Mouse (Mus musculus): Measurements from ENCODE around the gene Gm49369.
"Not testable (repeated sequence)": the region's sequence is repeated elsewhere in the genome, so short reads cannot be mapped to it uniquely, and the experiment has no call there.

The Gm49369 gene

GRCm38 (mm10) chr7:142373039-142373438 is 9.4 kb downstream of the Gm49369 start:
- peak; percentile 19 to 55 for DNase-seq (ENCODE audit: inconsistent age in 2 of 2, low spot score in 1 of 2)

DNA sequence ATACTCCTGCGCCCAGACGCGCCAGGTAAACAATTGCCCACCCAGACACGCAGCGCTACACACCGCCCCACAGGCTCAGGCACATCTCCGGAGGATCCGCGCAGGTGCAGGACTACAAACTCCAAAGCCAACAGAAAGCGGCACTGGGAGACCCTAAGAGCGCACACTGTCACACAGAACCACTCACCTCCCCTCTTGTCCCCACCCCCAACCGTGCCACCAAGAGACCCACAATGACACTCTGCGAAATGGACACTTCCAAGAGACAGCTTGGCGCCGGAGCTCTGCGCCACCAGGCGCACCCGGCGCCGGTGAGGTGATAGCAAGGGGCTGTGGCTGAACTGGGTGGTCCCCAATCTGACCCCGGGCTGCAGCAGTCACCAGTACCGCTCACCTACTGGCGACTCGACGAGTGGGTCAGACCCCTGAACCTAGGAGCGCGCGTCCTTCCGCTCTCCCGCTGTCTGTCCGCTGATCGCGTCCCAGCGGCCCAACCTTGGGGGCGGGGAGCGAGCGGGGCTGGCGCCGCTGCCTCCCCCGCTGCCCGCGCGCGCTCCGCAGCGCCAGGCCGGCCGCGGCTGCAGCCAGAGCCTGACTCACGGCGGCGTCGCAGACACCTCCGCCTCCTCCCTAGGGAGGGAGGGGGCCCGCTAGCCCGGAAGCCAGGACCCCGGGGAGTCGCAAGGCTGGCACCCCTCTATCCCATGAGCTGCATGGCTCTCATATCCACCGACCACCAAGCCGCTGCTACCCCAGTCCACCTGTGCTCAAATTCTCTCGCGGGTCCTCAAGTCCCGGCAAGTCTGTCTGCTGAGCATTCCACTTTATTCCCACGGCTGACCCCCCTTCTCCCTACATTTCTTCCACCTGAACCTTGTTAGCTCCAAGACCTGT is 10.5 kb downstream of the Gm49369 start:
- DNase-seq (ENCODE audit: inconsistent age in 2 of 2, low spot score in 1 of 2): peak; percentile 61 to 75

- DNase-seq (ENCODE audit: inconsistent age in 2 of 2, low spot score in 1 of 2): peak in 1 of 2 experiments; percentile 18
These were observed 11.1 kb downstream of the Gm49369 start for GRCm38 (mm10) chr7:142371398-142371767.

DNA sequence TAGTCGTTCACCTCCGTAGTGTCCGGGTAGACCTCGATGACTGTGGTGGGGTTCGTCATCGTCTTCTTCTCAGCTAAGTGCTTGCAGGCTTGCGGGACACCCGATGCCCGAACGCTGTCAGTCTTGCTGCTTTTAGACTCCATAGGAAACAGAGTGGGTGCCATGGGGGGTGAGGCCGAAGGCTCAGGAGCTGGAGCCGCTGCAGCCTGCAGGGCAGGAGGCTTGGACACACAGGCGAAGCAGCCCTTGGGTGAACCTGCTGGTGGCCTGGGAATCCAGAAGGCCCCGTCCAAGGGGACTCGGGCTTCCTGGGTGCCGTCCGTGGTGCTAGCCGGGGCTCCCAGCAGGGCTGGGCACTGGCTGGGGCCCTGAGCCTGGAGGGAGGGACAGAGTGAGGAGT is 11.5 kb downstream of the Gm49369 start:
- peak; percentile 26 to 38 for DNase-seq (ENCODE audit: inconsistent age in 2 of 2, low spot score in 1 of 2)

DNA sequence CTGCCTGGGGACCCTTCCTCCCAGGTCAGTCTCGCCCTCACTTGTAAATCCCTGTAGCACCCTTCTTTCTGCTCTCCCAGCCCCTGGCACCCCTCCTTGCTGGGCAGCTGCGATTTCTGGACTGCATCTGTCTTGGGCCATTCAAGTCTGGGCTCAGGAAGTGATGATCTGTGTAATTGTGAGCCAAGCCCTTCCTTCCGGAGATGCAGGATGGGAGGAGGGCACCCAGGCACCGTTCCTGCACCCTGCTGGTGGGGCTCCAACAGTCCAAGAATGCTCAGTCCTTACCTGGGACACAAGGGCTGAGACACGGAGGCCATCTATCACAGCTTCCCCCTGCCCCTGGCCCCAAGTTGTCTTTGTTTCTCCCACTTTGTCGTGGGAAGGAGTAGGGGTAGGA is 12.6 kb downstream of the Gm49369 start:
- DNase-seq (ENCODE audit: inconsistent age in 2 of 2, low spot score in 1 of 2): peak; percentile 37 to 50

GRCm38 (mm10) chr7:142368856-142369255 is 13.6 kb downstream of the Gm49369 start:
- DNase-seq (ENCODE audit: inconsistent age in 2 of 2, low spot score in 1 of 2): peak in 1 of 2 experiments; percentile 7

DNA sequence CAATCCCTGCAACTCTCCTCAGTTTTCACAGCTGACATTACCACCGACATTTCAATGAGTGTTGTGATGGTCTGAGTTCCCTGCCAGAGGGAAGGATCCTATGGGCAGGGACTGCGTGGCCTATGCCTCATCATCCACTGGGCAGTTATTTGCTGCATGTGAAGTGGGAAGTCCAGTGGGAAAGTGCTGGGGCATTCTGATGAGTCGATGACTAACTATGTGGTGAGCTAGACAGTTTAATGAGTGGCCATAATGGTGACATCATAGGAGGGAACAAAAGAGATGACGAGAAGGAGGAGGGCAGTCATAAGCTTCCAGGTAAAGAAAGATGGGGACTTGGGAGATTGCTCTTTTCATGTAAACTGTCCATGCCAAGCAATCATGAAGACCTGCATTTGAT is 19.4 kb downstream of the Gm49369 start:
- no peak for DNase-seq (ENCODE audit: inconsistent age in 2 of 2, low spot score in 1 of 2)

- DNase-seq (ENCODE audit: inconsistent age in 2 of 2, low spot score in 1 of 2): no peak
These were observed 21.7 kb downstream of the Gm49369 start for GRCm38 (mm10) chr7:142360743-142361142.

- peak in 1 of 2 experiments; percentile 77 for DNase-seq (ENCODE audit: inconsistent age in 2 of 2, low spot score in 1 of 2)
These were observed 23.3 kb downstream of the Gm49369 start for GRCm38 (mm10) chr7:142359129-142359528.

DNA sequence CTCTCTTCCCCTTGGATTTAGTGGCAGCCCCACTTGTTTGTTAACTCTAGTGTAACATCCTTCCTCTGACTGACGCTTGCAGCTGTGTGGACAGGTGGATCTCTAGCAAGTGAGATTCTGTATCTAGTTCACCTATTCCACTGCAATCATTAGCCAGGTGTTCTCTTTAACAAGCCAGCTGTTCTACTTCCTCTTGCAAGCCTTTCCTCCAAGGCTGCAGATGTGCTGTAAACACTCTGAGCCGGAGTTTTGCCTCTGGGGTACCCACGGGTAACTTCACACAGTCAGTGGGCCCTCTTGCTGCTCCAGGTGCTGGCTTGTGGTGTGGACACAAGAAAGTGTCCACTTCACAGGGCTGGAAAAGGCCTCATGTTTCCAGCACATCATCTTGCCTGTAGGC is 24.9 kb downstream of the Gm49369 start:
- DNase-seq (ENCODE audit: inconsistent age in 2 of 2, low spot score in 1 of 2): no peak

GRCm38 (mm10) chr7:142354661-142355233 is 27.7 kb downstream of the Gm49369 start:
- DNase-seq (ENCODE audit: inconsistent age in 2 of 2, low spot score in 1 of 2): no peak

- DNase-seq (ENCODE audit: inconsistent age in 2 of 2, low spot score in 1 of 2): no peak
These were observed 28.6 kb downstream of the Gm49369 start for GRCm38 (mm10) chr7:142353854-142354253.

DNA sequence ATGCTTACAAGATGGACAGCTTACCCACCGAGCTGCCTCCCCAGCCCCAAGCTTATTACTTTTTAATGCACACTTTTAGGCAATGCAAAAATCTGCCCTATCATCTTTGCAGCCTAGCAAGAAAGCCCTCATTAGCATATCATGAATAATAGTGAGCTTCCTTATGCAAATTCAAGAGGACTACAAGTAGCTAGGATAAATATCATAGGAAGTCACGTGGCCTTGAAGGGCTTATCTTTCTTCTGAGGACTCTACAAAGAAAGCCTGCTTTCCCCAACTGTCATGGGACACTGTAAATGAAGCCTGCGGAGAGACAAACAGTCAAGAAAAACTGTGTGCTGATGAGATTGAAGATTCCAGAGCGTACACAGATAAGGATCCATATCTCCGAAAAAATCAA is 30.9 kb downstream of the Gm49369 start:
- DNase-seq (ENCODE audit: inconsistent age in 2 of 2, low spot score in 1 of 2): no peak

DNA sequence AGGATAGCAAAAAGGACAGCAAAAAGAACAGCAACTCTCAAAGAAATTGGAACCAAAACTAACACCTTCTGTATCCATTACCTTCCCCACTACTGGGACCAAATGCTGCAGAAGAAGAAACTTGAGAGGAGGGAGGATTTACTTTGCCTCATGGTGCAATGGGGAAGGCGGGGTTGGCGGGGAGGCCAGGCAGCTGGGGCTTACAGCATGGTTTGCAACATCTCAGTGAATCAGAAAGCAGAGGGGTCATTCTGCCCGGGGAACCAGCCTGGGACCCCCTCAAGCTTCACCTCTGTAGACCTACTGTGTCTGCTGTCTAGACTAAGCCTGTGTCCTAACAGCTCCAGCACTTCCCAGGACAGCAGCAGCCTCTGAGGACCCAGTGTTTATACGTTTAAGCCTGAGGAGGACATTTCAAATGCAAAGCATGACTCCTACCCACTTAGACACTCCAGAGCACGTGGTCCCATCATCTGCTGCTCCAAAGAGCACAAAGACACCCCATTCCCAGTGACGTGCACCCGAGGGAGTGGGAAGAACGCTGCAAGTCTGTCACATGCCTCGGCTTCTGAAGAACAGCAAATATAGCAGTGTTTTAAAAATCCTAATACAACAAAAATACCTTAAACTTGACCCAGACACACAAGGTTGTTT is 33.0 kb downstream of the Gm49369 start:
- no peak for DNase-seq (ENCODE audit: inconsistent age in 2 of 2, low spot score in 1 of 2)

DNA sequence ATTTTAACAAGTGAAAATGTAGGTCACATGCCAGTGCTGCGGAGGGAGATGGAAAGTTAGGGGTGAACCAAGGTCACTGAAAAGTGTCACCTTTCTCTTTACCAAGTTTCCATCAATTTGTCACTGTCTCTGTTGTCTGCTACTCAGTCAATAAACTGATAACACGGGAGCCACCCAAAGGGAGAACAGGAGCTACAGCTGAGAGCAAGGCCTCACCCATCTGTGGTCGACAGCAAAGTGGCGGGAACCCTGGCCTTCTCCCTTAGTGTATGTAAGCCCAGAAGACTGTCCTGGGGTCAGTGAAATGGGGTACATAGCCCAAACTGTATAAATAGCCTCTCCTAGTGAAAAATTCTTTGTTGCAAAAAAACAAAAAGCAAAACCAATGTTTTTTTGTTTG is 34.9 kb downstream of the Gm49369 start:
- DNase-seq (ENCODE audit: inconsistent age in 2 of 2, low spot score in 1 of 2): no peak

GRCm38 (mm10) chr7:142342247-142342640 is 40.2 kb downstream of the Gm49369 start:
- DNase-seq (ENCODE audit: inconsistent age in 2 of 2, low spot score in 1 of 2): no peak

- DNase-seq (ENCODE audit: inconsistent age in 2 of 2, low spot score in 1 of 2): no peak
These were observed 40.8 kb downstream of the Gm49369 start for GRCm38 (mm10) chr7:142341564-142342246.

GRCm38 (mm10) chr7:142340269-142340970 is 42.0 kb downstream of the Gm49369 start:
- DNase-seq (ENCODE audit: inconsistent age in 2 of 2, low spot score in 1 of 2): no peak

- DNase-seq (ENCODE audit: inconsistent age in 2 of 2, low spot score in 1 of 2): no peak
These were observed 47.3 kb downstream of the Gm49369 start for GRCm38 (mm10) chr7:142335151-142335550.

- DNase-seq (ENCODE audit: inconsistent age in 2 of 2, low spot score in 1 of 2): peak; percentile 80 to 94
These were observed 48.2 kb downstream of the Gm49369 start for GRCm38 (mm10) chr7:142334246-142334645.

DNA sequence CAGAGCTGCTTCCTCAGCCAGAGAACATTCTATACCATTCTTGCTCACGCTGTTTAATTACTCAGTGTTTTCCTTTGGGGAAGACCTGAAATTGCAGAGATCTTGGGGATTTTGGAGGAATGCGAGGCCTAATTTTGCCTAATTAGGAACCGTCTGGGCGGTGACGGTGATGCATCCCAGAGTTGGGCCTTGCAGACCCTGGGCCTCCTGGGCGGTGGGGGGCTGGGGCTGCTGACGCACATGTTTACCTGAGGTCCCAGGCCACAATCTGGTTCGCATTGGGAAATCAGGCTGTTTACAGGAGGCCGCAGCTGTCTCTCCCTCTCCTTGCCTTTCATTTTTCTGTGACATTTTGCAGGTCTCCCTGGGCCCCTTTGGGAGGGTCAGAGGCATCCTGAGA is 49.7 kb downstream of the Gm49369 start:
- not testable (repeated sequence) for DNase-seq (ENCODE audit: inconsistent age in 2 of 2, low spot score in 1 of 2)

All from adrenal gland, adult (tissue).